Mouse (Mus musculus) cerebellum, postnatal 36 days (tissue): ENCODE data around the gene Gpr142.
A peak's percentile ranks its signal among the peaks of the same experiment; 100 is the strongest.

Source experiments
- DNase-seq, 2 experiments: peaks; one replicate each; pipeline ENCODE4 v3.0.0; 2021 to 2022; ENCODE audit warnings: mixed read lengths in 2 of 2

Gene Gpr142

DNA sequence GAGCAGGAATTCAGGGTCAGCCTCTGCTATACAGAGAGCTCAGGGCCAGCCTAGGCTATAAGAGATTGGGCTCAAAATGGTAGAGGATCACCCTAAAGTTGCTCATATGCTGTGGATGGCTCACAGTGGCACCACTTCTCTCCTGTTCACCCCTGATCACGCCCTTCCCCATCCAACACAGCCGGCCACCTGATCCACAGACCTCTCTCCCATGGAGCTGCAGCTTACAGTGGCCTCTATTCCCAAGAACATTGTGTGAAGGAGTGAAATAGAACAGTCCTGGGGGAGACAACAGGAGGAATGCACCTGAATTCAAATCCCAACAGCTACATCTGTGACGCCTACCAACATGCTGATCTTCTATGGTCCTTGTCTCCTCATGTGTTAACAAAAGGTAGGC, at the start of gene Gpr142:
Gene Gpr142 (plus strand): TSS at position 301 of the 400 bp plus-strand sequence.
- DNase-seq = no peak

DNA sequence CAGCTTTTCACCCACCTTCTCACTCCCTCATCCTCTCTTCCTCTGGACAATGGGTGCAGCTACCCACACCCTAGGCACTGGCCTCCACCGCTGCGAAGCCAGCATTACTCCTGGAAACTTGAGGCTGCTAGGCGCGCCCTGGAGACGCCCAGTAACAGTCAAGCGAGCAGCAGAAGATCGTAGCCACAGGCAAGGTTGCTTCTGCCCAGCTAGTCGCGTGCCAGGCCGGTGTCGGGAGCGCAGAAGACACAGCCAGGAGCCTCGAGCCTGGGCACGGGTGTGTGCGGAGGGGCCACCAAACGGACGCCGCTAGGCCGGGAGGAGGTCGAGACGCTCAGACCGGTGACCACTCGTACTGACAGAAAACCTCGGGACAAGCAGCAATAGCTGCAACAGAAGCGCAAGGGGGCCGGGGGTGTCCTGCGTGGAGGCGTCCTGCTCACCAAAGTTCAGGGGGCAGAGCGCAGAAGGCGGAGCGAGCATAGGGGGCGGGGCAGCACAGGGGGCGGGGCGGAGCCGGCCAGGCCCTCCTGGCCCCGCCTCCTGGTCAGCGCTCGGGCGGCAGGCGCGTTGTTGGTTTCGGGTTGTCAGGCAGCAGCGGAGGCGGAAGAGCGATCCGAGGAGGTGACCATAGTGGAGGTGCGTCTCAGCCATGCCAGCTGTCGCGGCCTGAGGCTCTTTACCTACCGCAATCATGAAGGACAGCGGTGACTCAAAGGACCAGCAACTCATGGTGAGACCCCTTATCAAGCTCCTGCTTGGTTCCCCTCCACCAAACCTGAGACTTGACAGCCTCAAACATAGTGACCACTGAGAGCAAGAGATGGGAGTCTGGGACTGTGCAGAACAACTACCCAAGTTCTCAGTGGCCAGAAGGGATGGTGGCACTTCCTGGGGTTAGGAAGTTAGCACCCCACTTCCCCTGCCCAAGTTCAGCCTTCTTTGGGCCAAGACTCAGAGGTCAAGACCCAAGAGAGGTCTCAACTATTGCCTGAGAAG, 33.6 kb upstream of the Gpr142 start, which contains the start of gene Kif19a:
Gene Kif19a (plus strand): TSS at position 569 of the 999 bp plus-strand sequence.
- DNase-seq = peak; percentile 32 to 52

GRCm38 (mm10) chr11:114769911-114770310, 28.8 kb upstream of the Gpr142 start:
- no peak for DNase-seq

GRCm38 (mm10) chr11:114771896-114772295, 26.8 kb upstream of the Gpr142 start:
- no peak for DNase-seq

DNA sequence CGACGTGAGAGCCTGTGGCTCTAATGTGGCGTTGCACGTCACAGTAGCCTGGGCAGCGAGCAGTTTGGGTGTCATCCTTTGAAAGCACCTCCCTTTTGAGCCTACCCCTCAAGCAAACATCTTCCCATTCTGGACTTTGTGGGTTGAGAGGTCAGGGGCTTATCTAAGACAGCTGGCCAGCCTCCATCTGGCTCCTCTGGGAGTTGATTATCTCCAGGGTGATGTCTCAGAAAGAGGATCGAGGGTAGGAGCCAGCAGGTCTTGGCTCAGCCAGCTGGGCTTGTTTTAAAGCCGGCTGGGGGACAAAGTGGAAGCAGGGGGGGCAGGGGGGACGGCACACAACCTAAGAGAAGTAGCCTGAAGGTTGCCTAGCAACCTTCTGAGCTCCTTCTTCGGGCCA, 18.6 kb upstream of the Gpr142 start:
- no peak for DNase-seq

DNA sequence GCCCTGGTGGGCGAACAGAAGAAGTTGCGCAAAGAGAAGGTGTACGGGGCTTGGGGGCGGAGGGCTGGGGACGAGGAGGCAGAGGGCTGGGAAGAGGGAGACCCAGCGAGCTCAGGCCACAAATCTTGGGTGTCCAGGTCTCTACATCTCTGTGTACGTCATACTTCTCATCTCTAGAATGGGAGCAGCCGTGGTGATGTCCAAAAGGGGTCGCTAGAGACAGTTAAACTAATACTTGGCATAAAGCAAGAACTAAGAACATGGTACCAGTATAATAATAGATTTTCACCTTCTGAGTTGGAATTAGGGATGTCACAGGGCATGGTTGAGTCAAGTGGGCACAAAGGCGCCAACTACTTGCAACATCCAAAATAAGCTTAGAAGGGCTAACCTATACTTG, 12.8 kb upstream of the Gpr142 start:
- DNase-seq = no peak

DNA sequence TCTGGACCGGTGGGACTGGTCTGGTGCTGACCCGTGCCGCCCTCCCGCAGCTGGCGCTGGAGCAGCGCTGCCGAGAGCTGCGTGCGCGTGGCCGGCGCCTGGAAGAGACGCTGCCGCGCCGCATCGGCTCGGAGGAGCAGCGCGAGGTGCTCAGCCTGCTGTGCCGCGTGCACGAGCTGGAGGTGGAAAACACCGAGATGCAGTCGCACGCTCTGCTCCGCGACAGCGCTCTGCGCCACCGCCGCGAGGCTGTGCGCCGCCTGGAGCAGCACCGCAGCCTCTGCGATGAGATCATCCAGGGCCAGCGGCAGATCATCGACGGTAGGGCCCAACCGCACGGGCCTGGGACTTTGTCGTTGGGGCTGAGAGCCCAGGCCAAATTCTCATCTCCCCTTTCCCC, 12.4 kb upstream of the Gpr142 start:
- DNase-seq = no peak

GRCm38 (mm10) chr11:114787611-114788010, 11.1 kb upstream of the Gpr142 start:
- DNase-seq = no peak

DNA sequence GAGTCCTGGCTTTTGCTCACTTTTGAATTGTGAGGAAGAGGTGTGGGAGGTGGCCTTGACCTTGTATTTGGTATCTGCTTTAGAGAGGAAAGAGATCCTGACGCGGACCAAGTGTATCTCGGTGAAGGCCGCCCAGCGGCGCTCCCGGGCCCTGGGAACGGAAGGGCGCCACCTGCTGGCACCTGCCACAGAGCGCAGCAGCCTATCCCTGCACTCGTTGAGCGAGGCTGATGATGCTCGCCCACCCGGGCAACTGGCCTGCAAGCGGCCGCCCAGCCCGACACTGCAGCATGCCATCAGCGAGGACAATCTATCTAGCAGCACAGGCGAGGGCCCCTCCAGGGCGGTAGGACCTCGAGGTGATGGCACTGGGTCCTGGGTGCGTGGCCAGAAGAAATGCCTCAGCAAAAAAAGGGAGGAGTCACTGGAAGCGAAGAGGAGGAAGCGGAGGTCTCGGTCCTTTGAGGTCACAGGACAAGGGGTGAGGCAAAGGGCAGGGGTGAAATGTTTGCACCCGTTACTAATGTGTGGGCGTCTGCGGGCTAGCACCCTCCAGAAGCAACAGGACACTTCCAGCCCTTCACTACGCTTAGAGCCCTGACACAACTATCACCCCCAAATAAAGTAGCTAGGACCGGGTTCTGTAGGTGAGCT, 9.5 kb upstream of the Gpr142 start:
- DNase-seq = peak; percentile 86 to 90

- no peak for DNase-seq
These were observed 9.0 kb upstream of the Gpr142 start for GRCm38 (mm10) chr11:114789716-114790115.

GRCm38 (mm10) chr11:114790171-114790570, 8.6 kb upstream of the Gpr142 start:
- no peak for DNase-seq

GRCm38 (mm10) chr11:114790841-114791240, 7.9 kb upstream of the Gpr142 start:
- no peak for DNase-seq

DNA sequence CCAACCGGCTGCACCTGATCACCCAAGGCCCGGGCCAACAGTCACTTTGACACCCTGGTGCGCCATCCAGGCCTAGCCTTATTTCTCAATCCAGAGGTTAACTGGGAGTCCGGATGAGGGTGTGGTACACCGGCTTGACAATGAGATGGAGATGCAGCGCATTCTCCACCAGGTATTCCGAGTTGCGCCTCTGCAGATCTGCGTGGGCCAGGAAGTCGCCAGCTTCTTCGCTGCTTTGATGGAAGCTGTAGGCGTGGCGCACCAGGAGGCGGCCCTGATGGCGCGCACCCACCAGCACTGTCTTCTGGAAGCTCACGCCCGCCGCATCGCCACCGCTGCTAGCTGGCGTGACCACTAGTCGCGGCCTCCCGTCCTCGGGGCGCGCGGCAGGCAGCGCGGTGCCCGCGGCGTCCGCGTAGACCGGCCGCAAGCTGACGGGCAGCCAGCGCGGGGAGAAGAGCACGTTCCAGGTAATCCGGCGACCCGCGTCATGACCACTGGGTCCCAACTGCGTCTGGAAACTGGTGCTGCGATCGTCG, 7.3 kb upstream of the Gpr142 start:
- DNase-seq = peak in 1 of 2 experiments; percentile 49

DNA sequence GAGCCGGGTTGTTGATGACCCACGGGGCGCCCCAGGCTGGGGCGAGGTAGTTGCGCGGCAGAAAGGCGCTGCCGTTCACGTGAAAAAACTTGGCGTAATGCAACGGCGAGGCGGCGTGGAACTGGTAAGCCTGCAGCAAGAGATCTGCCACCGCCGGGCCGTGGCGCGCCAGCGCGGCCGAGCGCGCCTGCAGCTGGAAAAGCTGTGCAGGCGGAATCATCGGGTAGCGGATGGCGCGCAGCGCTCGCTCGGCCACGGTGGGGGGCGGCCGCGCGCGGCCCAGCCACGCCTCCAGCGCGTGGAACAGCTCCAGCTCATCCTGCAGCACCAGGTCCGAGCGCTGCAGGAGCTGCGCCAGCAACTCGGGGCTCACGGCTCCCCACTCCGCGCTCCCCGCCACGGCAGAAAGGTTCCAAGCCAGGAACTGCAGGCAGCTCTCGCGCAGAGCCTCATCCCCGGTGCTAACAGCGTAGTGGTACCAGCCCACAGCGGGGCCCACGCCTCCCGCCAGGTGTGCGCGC, 6.8 kb upstream of the Gpr142 start:
- DNase-seq = peak; percentile 64 to 75

- DNase-seq = no peak
These were observed 5.7 kb upstream of the Gpr142 start for GRCm38 (mm10) chr11:114792931-114793494.

DNA sequence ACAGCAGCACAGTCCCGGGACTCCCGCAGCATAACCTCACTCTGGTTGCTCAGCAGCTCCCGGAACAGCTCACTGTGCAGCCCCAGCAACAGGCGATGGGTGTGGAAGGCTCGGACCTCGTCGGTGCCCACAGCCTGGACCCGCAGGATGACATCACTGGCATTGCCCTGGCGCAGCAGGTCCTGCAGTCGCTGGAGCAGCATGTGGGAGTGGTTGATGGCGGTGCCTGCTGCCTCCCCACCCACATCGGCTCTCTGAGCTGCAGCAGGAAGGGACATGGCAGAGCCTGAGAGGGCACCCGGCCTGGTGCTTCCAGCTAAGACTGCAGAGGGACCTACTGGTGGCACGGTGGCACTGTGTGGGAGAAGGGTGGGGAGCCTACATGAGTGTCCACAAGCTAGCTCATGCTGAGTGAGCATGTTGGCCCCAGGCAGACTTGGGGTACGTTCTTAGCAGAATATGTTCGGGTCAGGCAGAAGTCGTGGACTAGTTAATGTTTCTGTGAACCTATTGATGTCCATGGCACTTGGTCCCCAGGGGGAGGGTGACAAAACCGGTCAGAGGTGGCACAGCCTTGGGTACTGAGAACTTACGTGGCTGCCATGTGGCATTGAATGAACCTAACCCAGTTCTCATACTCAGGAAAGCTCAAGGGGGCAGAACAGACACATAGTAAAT, 4.7 kb upstream of the Gpr142 start:
- peak in 1 of 2 experiments; percentile 44 for DNase-seq

DNA sequence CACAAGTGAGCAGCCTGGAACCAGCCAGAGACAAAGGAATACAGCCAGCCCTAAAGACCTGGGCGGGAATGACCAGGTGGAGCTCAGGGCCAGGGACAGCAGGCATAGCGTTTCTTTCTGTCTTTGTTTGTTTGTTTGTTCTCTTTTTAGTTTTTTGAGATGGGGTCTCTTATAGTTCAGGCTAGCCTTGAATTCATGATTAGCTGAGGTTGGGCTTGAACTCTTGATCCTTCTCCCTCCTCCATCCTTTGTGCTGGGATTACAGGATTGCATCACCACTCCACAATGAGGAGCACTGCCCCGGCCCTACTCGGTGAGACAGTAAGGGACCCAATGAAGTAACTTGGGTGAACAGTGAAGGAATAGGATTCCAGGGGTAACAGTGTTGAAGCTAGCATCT, 4.0 kb upstream of the Gpr142 start:
- DNase-seq = no peak

GRCm38 (mm10) chr11:114795231-114795746, 3.4 kb upstream of the Gpr142 start:
- peak; percentile 91 to 93 for DNase-seq

GRCm38 (mm10) chr11:114795848-114796322, 2.8 kb upstream of the Gpr142 start, which contains the start of gene Btbd17:
Btbd17 (minus strand) TSS chr11:114795945.
- DNase-seq = peak in 1 of 2 experiments; percentile 39

DNA sequence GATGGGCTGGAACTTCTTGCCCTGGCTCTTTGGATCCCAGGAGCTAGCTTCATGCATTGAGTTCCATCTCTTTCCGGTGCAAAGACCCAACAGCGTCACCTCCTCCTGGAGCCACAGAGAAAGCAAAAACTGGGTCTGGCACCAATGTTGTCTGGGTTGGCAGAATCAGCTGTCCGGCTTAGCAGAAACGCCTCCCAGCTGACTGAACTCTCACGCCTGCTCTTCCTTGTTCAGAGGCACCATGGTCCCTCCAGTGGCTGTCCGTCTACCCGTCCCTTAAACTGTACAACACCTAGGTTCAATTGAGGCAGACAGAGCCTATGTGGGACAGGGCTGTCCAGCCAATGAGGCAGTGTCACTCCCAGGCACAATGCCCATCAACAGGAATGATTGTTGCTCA, 1.5 kb upstream of the Gpr142 start:
- no peak for DNase-seq

DNA sequence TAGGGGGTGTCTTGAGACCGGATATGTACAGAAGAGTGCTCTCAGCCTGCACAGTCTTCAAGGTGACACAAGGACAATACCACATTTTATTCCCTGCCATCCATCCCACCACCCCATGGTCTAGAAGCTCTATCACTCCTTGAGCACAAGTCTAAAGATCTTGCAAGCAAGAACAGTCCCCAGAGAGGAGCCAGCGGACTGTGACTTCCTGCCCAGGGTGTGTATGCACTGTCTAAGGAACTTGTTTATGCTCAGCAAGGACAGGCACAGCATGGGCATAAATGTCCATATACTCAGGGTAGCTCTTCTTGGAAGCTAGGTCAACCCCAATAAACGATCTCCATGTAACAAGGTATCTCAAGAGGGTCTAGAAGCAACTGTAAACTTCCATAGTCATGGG, 743 bp upstream of the Gpr142 start:
- no peak for DNase-seq

DNA sequence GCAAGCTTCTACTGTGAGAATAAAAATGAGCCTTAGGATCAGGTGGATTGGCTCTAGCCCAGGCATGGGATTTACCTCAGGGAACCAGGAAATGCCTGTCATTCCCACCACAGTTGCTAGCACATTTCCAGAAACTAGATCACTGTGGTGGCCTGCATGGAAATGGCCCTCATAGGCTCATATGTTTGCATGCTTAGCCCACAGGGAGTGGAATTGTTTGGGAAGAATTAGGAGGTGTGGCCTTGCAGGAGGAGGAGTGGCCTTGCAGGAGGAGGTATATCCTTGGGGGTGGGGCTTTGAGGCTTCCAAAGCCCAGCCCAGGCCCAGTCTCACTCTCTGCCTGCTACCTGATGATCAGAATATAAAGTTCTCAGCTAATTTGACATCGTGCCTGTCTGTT, 3.2 kb downstream of the Gpr142 start:
- DNase-seq = no peak
